Mouse (Mus musculus) liver, adult 2 months (tissue): Measurements from ENCODE around the gene Bcl6. TPM values are rescaled to one million over a fixed set of nuclear protein-coding genes. Genes with fewer than 3 reads are reported as not detected.

Experiments
- DNase-seq: peaks from one replicate; pipeline ENCODE4 v3.0.0-alpha.2; 2011; ENCODE audit warnings: low read depth, low spot score; ENCODE audit errors: extremely low read depth
- H3K27ac ChIP-seq: fragments of 200-500 bp; replicated peaks from 2 replicates; pipeline ENCODE4 v1.5.1; 2012; ENCODE audit warnings: low read depth, mild to moderate bottlenecking, control low read depth, inconsistent platforms, low read length; ENCODE audit not compliant: insufficient read depth
- H3K27me3 ChIP-seq: fragments of 200-500 bp; 2 replicates; pipeline ENCODE4 v1.6.1; 2012; ENCODE audit warnings: mild to moderate bottlenecking, moderate library complexity, low read length, inconsistent platforms; ENCODE audit not compliant: control insufficient read depth, insufficient read depth
- H3K36me3 ChIP-seq: fragments of 200-500 bp; 2 replicates; pipeline ENCODE4 v1.6.1; 2012; ENCODE audit warnings: low read length, inconsistent platforms; ENCODE audit not compliant: control insufficient read depth, insufficient read depth
- H3K4me1 ChIP-seq: fragments of 200-500 bp; 2 replicates; pipeline ENCODE4 v1.6.1; 2011; ENCODE audit warnings: low read length; ENCODE audit not compliant: control insufficient read depth, insufficient read depth
- H3K4me3 ChIP-seq: fragments of 200-500 bp; 2 replicates; pipeline ENCODE4 v1.5.1; 2011; ENCODE audit warnings: low read depth, mild to moderate bottlenecking, control low read depth, low read length, moderate library complexity; ENCODE audit not compliant: insufficient read depth
- H3K79me2 ChIP-seq: fragments of 200-500 bp; 2 replicates; pipeline ENCODE4 v1.6.1; 2012; ENCODE audit warnings: inconsistent platforms, mild to moderate bottlenecking, low read length, moderate library complexity; ENCODE audit not compliant: control insufficient read depth, insufficient read depth
- H3K9ac ChIP-seq: fragments of 200-500 bp; 2 replicates; pipeline ENCODE4 v1.6.1; 2012; ENCODE audit warnings: low read depth, mild to moderate bottlenecking, control low read depth, inconsistent platforms, low read length
- CTCF ChIP-seq: fragments of 200-500 bp; IDR thresholded peaks from 2 replicates; pipeline ENCODE4 v1.5.1; 2011; ENCODE audit warnings: low read depth, low read length, control low read depth
- POLR2A ChIP-seq: fragments of 200-500 bp; IDR thresholded peaks from 2 replicates; pipeline ENCODE4 v1.6.1; 2011; ENCODE audit warnings: low read length, control low read depth; ENCODE audit not compliant: insufficient read depth; ENCODE audit errors: extremely low read depth
- WGBS: fragments of 180-500 bp; shearing (Covaris S2); methylation state at CpG from one replicate; pipeline ENCODE4 v1.1.7; 2018; 5-methylcytosine and 5-hydroxymethylcytosine counted together
- polyA plus RNA-seq: library from polyadenylated mRNA; depleted of rRNA; stranded (reverse); fragments of >200 nt; gene quantifications from 2 replicates; pipeline ENCODE4 v1.2.3, GENCODE M21; 2012
- total RNA-seq: library from RNA; depleted of rRNA; stranded (reverse); fragments of >200 nt; gene quantifications from 2 replicates; pipeline ENCODE4 v1.2.3, GENCODE M21; 2014

Gene Bcl6
- total and polyA plus RNA-seq, 2 experiments = 4.5 to 20.6 TPM

DNA sequence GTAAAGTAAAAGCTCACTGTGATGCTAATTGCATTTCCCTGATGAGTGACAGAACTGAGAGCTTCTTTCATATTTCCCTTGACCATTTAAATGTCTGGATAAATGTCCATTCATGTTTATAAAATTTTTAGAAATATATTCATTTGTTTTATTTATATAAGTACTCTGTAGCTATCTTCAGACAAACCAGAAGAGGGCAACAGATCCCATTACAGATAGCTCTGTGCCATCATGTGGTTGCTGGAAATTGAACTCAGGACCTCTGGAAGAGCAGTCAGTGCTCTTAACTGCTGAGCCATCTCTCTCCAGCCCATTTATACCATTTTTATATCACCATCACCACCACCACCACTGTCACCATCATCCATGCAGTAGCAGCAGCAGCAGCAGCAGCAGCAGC lies 29.7 kb downstream of the Bcl6 start:
- H3K4me1 ChIP-seq = no peaks in the 10 kb centered on the region
- TF ChIP-seq CTCF (no peak), POLR2A (no peak)

DNA sequence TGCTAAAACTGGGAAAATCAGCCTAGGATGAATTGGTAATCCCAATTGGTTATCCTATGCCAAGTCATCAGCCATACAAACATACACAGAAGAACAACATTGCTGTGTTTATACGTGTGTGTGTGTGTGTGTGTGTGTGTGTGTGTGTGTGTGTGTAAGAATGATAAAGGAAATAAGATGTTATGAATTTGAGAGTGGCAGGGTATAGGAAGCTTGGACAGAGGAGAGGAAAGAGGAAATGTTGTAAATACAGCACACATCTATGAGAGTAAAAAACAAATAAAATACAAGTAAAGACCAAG lies 34.7 kb downstream of the Bcl6 start:
- 18% methylated on average over 1 of the region's 1 CpGs for WGBS

More for the DNA sequence above, 29.7 kb downstream of the Bcl6 start:
- no peak overlapping the region for H3K27ac ChIP-seq
- H3K4me3 ChIP-seq = no peak overlapping the region
- H3K36me3 ChIP-seq = no peaks in the 10 kb centered on the region
- no peak for DNase-seq
- H3K27me3 ChIP-seq = no peaks in the 10 kb centered on the region
- H3K79me2 ChIP-seq = no peaks in the 10 kb centered on the region
- H3K9ac ChIP-seq = no peak overlapping the region

DNA sequence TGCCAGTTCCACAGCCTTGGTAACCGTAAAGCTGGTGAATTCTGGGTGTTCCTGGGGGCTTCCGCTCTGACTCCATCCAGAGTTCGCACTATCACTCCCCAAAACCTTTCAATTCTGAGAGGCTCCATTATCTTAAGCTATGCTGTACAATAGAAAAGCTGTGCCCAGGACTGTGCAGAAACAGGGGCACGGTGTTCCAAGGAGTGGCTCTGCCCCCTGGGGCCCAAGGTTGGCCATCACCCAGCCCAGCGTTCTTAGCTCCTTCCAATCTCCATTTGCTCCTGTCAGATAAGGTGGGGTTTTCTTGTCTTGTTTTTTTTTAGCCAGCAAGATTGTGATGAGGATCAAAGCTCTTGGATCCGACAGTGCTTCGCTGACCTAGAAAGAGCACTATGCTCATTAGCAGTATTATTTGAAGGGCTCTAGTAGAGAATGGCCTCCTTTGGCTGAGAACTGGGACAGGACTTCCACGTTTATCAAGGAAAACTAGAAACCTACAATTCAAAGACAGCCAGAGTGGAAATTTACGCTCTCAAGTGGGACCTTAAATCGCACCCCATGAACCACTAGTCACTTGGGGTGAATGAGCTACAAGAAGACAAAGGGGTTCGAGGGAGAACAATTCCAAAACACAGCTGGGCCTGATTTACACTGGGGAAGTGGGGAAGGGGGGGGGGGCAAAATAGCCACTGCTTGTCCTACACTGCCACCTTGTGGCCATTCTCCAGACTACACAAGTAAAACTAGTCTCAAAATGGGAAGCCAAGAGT lies 35.3 kb downstream of the Bcl6 start:
- Histone ChIP-seq H3K27me3 (no peaks in the 10 kb centered on the region), H3K9ac (no peak overlapping the region), H3K36me3 (no peaks in the 10 kb centered on the region), H3K4me3 (no peak overlapping the region), H3K4me1 (no peaks in the 10 kb centered on the region), H3K27ac (no peak overlapping the region), H3K79me2 (no peaks in the 10 kb centered on the region)
- DNase-seq = no peak
- WGBS = 66% methylated on average over 11 of the region's 11 CpGs
- peak; percentile 60 for TF ChIP-seq CTCF
- TF ChIP-seq POLR2A = no peak

More for the DNA sequence above, 34.7 kb downstream of the Bcl6 start:
- H3K27me3 ChIP-seq = no peaks in the 10 kb centered on the region
- H3K27ac ChIP-seq = no peak overlapping the region
- H3K79me2 ChIP-seq = no peaks in the 10 kb centered on the region
- H3K4me1 ChIP-seq = no peaks in the 10 kb centered on the region
- H3K9ac ChIP-seq = no peak overlapping the region
- H3K4me3 ChIP-seq = no peak overlapping the region
- TF ChIP-seq CTCF (no peak), POLR2A (no peak)
- DNase-seq = no peak
- no peaks in the 10 kb centered on the region for H3K36me3 ChIP-seq

DNA sequence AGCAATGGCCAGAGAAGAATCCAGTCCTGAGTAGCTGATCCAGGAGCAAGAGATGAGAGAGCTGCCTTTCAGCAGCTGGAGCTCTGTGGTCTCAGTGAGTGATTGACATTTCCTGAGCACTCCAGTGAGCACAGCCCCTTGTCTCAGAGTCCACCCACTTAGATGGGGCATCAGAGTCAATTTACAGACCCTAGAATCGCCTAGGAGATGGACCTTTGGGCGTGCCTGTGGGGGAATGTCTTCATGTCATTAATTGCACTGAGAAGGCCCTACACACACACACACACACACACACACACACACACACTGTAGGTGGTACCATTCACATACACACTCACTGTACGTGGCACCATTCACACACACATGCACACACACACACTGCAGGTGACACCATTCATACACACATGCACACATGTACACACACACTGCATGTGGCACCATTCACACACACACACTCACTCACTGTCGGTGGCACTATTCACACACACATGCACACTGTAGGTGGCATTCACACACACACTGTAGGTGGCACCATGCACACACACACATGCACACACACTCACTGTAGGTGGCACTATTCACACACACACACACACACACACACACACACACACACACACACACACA lies 36.4 kb downstream of the Bcl6 start:
- Histone ChIP-seq H3K79me2 (no peaks in the 10 kb centered on the region), H3K27me3 (no peaks in the 10 kb centered on the region), H3K4me3 (no peak overlapping the region), H3K27ac (no peak overlapping the region), H3K9ac (no peak overlapping the region), H3K36me3 (no peaks in the 10 kb centered on the region), H3K4me1 (no peaks in the 10 kb centered on the region)
- DNase-seq = no peak
- TF ChIP-seq CTCF = no peak
- 77% methylated on average over 4 of the region's 4 CpGs for WGBS

DNA sequence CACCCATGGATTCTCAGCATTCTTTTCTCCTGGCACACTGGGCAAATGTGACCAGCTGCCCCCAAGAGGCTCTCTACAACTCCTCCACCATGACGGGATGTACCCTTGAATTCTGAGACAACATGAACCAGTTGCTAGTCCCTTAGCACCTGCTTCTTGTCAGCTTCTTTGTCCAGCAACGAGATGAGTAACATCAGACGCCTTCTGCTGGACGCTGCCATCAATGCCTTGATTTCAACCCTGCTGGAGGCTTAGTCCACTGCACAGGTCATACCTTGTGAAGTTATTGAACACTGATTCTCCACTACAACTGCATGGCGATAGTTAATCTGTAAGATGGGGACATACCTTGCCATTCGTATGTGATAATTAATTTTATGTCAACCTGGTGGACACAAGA lies 41.0 kb downstream of the Bcl6 start:
- no peak for DNase-seq
- Histone ChIP-seq H3K27ac (no peak overlapping the region), H3K27me3 (no peaks in the 10 kb centered on the region), H3K79me2 (no peaks in the 10 kb centered on the region), H3K36me3 (no peaks in the 10 kb centered on the region), H3K4me3 (no peak overlapping the region), H3K4me1 (no peaks in the 10 kb centered on the region), H3K9ac (no peak overlapping the region)
- TF ChIP-seq POLR2A (no peak), CTCF (no peak)
- 91% methylated on average over 6 of the region's 6 CpGs for WGBS

DNA sequence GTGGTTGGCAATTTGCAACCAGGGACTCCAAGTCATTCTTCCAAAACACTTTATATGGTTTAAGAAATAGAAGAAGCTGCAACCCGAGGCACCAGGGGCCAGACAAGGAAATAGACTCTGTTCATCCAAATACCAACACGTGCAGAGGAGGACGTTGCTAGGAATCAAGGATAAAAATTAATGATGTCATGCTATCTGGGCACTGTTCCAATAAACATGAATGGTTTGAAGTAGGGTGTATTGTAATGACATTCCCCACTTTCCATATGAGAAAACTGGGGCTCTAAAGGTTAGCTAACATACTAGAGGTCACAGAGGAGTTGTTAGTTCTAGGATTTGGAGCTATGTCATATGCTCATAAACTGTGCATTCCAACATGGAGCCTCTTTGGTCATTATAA lies 43.9 kb downstream of the Bcl6 start:
- no peak for DNase-seq
- WGBS = 54% methylated on average over 3 of the region's 3 CpGs

More for the DNA sequence above, 43.9 kb downstream of the Bcl6 start:
- Histone ChIP-seq H3K4me1 (no peaks in the 10 kb centered on the region), H3K36me3 (no peaks in the 10 kb centered on the region), H3K9ac (no peak overlapping the region), H3K79me2 (no peaks in the 10 kb centered on the region), H3K27ac (no peak overlapping the region), H3K4me3 (no peak overlapping the region), H3K27me3 (no peaks in the 10 kb centered on the region)
- TF ChIP-seq CTCF = no peak
- TF ChIP-seq POLR2A = no peak
